Mouse (Mus musculus): ENCODE measurements around the gene Rnf169. TPM values are rescaled to one million over a fixed set of nuclear protein-coding genes. Genes with fewer than 3 reads are reported as not detected.

The Rnf169 gene
- polyA plus RNA-seq, 1 experiment from 2014 or later: 1.6 TPM

DNA sequence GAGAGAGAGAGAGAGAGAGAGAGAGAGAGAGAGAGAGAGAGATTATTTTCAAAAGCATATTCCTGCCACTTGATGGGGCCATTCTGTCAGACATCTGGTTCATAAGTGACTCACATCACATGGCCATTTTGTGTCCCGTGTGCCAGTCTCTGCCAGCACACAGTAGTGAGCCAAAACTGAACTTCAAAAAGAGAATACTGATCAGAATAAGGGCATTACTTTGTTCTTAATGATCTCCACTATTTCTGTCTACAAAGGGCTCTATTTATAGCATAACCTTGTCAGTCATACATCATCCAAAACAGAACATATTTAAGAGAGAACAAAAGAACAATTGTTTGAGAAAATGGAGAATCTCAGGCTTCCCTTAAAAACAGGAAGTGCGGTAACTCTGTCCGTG lies 88.8 kb downstream of the Rnf169 start:
- no peak for ATAC-seq (ENCODE audit: insufficient read depth)
- H3K4me2 ChIP-seq: no peak overlapping the region
- no peak overlapping the region for H3K4me3 ChIP-seq (replicated peaks)
- WGBS (ENCODE audit: insufficient replicate concordance): 34% methylated on average over 3 of the region's 3 CpGs
- H3K27ac ChIP-seq (replicated peaks): no peak overlapping the region
- H3K27me3 ChIP-seq: no peaks in the 10 kb centered on the region
- no peak overlapping the region for H3K9ac ChIP-seq
- H3K4me1 ChIP-seq (replicated peaks): no peaks in the 10 kb centered on the region
- no peaks in the 10 kb centered on the region for H3K36me3 ChIP-seq (replicated peaks)
- H3K9me3 ChIP-seq (replicated peaks): no peaks in the 10 kb centered on the region

DNA sequence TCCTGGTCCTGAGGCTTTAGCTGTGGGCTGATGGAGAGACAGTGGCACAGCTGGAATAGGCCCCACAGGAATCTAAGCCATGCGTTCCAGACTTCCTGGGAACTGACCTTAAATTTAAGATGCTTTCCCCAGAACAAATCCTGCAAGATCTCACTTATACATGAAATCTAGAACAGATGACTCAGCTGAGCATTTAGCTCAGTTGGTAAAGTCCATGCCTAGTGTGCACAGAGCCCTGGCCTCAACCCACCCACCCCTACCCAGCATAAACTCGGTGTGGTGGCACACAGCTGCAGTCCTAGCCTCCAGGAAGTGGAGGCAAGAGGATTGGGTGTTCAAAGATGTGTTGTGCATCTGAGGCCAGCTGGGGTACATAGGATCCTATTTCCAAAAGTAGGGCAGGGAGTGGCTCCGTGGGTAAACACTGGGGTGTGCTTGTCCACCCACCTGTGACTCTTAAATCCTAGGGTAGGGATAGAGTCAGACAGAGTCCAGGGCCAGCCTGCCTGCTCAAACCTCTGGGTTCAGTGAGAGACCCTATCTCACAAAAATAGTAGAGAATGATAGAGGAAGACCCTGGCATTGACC lies 90.0 kb downstream of the Rnf169 start:
- Histone ChIP-seq H3K36me3 (replicated peaks) (no peaks in the 10 kb centered on the region), H3K9ac (no peak overlapping the region), H3K4me3 (replicated peaks) (no peak overlapping the region), H3K4me2 (no peak overlapping the region), H3K9me3 (replicated peaks) (no peaks in the 10 kb centered on the region), H3K27ac (replicated peaks) (no peak overlapping the region), H3K27me3 (no peaks in the 10 kb centered on the region), H3K4me1 (replicated peaks) (no peaks in the 10 kb centered on the region)
- no peak for ATAC-seq (ENCODE audit: insufficient read depth)
- 66% methylated on average over 3 of the region's 3 CpGs for WGBS (ENCODE audit: insufficient replicate concordance)

DNA sequence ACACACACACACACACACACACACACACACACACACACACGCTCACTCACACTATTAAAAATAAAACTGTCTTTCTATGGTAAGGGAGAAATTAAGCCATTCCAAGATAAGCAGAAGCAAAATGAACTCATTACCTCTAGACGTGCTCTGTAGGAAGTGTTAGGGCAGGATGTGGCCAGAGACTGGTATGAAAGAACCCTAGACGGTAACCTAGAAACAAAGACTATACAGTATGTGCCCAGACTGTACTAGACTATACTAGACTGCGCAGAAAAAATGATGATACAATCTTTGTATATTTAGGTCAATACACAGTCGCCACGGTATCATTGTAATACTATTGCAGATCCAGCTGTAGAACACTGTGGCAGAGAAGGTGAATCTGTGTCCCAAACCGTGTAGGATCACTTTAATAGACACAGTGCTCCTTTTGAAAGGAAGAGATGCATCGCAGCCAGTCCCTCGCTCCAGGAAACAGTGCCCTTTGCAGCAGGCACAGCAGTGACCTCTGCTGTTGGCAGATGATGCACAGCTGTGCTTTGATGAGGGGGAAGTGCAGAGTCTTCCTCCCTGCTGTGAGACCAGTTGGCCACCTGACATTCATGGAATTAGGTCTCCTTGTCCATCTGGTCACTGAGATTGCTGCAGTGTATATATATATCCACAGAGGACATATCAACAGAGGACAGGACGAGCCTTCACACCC lies 90.9 kb downstream of the Rnf169 start:
- 29% methylated on average over 10 of the region's 10 CpGs for WGBS (ENCODE audit: insufficient replicate concordance)

DNA sequence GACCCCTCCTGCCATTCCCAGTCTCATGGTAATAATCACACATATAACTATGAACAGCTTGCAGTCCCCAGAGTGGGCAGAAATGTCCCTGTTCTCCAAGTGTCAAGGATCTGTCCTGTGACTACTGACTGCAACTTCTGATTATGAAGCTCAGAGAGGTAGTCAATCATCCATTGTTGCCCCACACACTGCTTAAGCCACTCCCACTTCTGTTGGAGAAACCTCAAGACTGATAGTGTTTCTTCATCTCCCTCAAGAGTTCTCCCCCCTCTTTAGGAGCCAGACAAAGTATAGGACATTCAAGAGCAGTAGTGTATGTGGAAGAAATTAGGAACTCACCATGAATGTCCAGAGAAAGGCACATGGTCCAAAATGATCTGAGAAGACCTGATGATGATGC lies 92.5 kb downstream of the Rnf169 start:
- no peak overlapping the region for H3K4me3 ChIP-seq (replicated peaks)
- no peak overlapping the region for H3K9ac ChIP-seq
- 0 out of 2 replicates have a peak, but pooled peaks cover 5% of the 10 kb centered on the region for H3K27me3 ChIP-seq
- H3K4me2 ChIP-seq: no peak overlapping the region
- no peaks in the 10 kb centered on the region for H3K36me3 ChIP-seq (replicated peaks)
- H3K4me1 ChIP-seq (replicated peaks): no peaks in the 10 kb centered on the region
- no peak overlapping the region for H3K27ac ChIP-seq (replicated peaks)
- ATAC-seq (ENCODE audit: insufficient read depth): no peak
- no peaks in the 10 kb centered on the region for H3K9me3 ChIP-seq (replicated peaks)

More for the DNA sequence above, 90.9 kb downstream of the Rnf169 start:
- no peak for ATAC-seq (ENCODE audit: insufficient read depth)
- Histone ChIP-seq H3K4me1 (replicated peaks) (no peaks in the 10 kb centered on the region), H3K27me3 (0 out of 2 replicates have a peak, but pooled peaks cover 5% of the 10 kb centered on the region), H3K9ac (no peak overlapping the region), H3K36me3 (replicated peaks) (no peaks in the 10 kb centered on the region), H3K9me3 (replicated peaks) (no peaks in the 10 kb centered on the region), H3K4me3 (replicated peaks) (no peak overlapping the region), H3K4me2 (no peak overlapping the region), H3K27ac (replicated peaks) (no peak overlapping the region)

DNA sequence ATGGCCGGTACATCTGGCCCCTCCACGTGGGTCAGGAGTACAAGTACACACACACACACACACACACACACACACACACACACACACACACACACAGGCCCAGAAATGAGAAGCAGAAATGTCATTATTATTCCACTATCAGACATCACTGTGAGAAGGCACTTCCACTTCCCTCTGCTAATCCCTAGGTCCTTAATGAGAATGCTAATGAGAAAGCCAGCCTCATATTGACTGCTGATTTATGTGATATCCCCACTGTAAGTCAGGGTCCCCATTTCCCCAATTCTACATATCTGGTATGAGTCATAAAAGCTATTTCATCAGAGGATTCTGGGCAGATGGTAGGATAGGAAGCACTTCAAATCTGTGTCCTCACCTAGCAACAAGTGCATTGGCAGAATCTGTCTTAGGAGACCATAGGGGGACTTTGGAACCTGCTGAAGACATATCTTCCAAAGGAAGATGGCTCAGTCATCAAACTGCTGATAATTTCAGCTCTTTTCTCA lies 93.0 kb downstream of the Rnf169 start:
- ATAC-seq (ENCODE audit: insufficient read depth): no peak
- H3K4me2 ChIP-seq: no peak overlapping the region
- no peaks in the 10 kb centered on the region for H3K36me3 ChIP-seq (replicated peaks)
- no peak overlapping the region for H3K27ac ChIP-seq (replicated peaks)
- 0 out of 2 replicates have a peak, but pooled peaks cover 5% of the 10 kb centered on the region for H3K27me3 ChIP-seq
- WGBS (ENCODE audit: insufficient replicate concordance): 52% methylated on average over 2 of the region's 2 CpGs
- no peak overlapping the region for H3K4me3 ChIP-seq (replicated peaks)
- no peaks in the 10 kb centered on the region for H3K9me3 ChIP-seq (replicated peaks)
- no peaks in the 10 kb centered on the region for H3K4me1 ChIP-seq (replicated peaks)
- H3K9ac ChIP-seq: no peak overlapping the region

DNA sequence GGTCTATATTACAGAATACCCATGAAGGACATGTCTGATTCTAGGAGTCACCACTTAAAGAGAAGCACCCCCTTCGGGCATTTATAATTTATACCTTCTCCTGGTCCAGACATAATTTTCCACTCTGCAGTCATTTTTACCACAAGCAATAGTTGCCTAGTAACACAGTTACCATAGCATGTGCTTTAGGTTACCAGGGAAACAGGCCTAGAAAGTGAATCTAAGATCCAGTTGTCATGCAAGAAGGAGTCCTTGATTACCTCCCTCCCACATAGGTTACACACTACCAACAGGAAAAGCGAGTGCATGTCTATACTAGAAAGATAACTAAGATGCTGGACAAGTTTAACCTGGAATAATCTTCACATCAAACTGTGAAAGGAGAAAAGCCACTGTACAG lies 102.0 kb downstream of the Rnf169 start:
- no peaks in the 10 kb centered on the region for H3K27me3 ChIP-seq
- H3K27ac ChIP-seq (replicated peaks): no peak overlapping the region
- no peak overlapping the region for H3K4me2 ChIP-seq
- no peaks in the 10 kb centered on the region for H3K4me1 ChIP-seq (replicated peaks)
- no peaks in the 10 kb centered on the region for H3K9me3 ChIP-seq (replicated peaks)
- H3K36me3 ChIP-seq (replicated peaks): no peaks in the 10 kb centered on the region
- no peak overlapping the region for H3K4me3 ChIP-seq (replicated peaks)
- no peak overlapping the region for H3K9ac ChIP-seq
- WGBS (ENCODE audit: insufficient replicate concordance): 53% methylated on average over 2 of the region's 2 CpGs
- ATAC-seq (ENCODE audit: insufficient read depth): no peak

DNA sequence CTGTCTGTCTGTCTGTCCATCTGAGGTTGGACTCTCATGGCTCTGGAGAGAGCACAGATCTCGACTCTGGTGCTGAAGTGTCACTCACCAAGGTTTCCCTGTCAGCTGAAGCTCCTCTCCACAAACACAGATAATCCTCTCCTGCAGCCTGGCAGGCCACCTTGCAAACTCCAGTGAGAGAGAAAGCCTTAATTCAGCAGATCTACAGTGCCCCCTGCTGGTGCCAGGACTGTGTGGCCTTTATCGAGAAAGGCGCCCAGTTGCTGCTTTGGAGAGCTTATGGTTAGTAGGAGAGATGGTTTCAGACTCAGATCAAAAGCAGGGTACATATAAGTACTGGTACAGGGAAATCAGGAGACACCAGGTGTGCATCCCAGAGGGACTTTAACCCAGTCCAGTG lies 103.9 kb downstream of the Rnf169 start:
- ATAC-seq (ENCODE audit: insufficient read depth): no peak
- no peaks in the 10 kb centered on the region for H3K9me3 ChIP-seq (replicated peaks)
- 3% methylated on average over 3 of the region's 3 CpGs for WGBS (ENCODE audit: insufficient replicate concordance)

DNA sequence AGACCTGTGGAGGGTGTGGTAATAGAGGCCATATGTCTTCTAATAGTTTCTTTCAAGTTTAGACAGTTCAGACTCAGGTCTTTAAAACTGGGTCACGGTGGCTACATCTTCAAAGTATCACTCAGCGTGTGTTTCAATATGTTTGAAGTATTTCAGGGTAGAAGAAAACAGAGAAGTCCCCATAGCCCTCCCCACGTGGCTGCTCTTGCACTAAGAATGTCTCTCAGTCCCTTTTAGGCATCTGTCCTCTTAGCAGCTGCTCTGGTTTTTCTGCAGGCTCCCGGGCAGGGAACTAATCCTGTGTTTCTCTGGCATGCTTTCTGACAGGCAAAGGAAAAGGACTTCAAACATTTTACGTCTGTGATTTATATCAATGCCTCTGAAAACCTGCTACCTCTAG lies 104.4 kb downstream of the Rnf169 start:
- H3K4me2 ChIP-seq: no peak overlapping the region
- H3K27me3 ChIP-seq: no peaks in the 10 kb centered on the region
- WGBS (ENCODE audit: insufficient replicate concordance): 49% methylated on average over 5 of the region's 5 CpGs
- no peak overlapping the region for H3K9ac ChIP-seq
- no peak overlapping the region for H3K4me3 ChIP-seq (replicated peaks)
- no peak overlapping the region for H3K27ac ChIP-seq (replicated peaks)
- no peaks in the 10 kb centered on the region for H3K4me1 ChIP-seq (replicated peaks)
- H3K36me3 ChIP-seq (replicated peaks): no peaks in the 10 kb centered on the region
- H3K9me3 ChIP-seq (replicated peaks): no peaks in the 10 kb centered on the region
- no peak for ATAC-seq (ENCODE audit: insufficient read depth)

More for the DNA sequence above, 103.9 kb downstream of the Rnf169 start:
- Histone ChIP-seq H3K27ac (replicated peaks) (no peak overlapping the region), H3K36me3 (replicated peaks) (no peaks in the 10 kb centered on the region), H3K4me1 (replicated peaks) (no peaks in the 10 kb centered on the region), H3K9ac (no peak overlapping the region), H3K27me3 (no peaks in the 10 kb centered on the region), H3K4me3 (replicated peaks) (no peak overlapping the region), H3K4me2 (no peak overlapping the region)

DNA sequence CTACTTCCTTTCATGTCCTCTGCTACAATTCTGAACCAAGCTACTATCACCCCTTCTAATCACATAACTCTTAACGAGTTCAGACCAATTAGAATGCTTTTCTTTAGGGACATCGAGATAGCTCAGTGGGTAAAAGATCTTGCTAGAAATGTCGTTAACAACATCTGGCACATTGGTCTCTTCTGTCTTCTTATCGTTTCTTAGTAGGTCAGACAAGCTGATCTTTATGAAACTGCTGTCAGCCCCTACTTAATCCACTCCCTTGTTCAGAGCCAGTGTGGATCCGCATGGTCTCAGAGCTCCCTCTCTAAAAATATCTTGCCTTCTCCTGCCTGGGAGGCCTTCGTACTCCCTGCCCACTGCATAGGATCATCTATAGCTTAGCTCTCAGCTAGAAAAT lies 106.3 kb downstream of the Rnf169 start:
- Histone ChIP-seq H3K27me3 (no peaks in the 10 kb centered on the region), H3K9me3 (replicated peaks) (no peaks in the 10 kb centered on the region), H3K4me2 (no peak overlapping the region), H3K27ac (replicated peaks) (no peak overlapping the region), H3K4me3 (replicated peaks) (no peak overlapping the region), H3K36me3 (replicated peaks) (no peaks in the 10 kb centered on the region), H3K4me1 (replicated peaks) (no peaks in the 10 kb centered on the region), H3K9ac (no peak overlapping the region)
- 55% methylated on average over 6 of the region's 6 CpGs for whole genome bisulfite sequencing (ENCODE audit: insufficient replicate concordance)
- no peak for ATAC-seq (ENCODE audit: insufficient read depth)

Other genes starting within 250 kb of the Rnf169 start
- not detected in 2 replicates for gene Olfr521, start 216.9 kb downstream of the Rnf169 start, polyA plus RNA-seq (2015; fragmentation: Nextera tagmentation; extraction: Ambion mirVana)
- gene Neu3, start 152.0 kb downstream of the Rnf169 start, polyA plus RNA-seq (2015; fragmentation: Nextera tagmentation; extraction: Ambion mirVana): 4.9 and 5.4 TPM in 2 replicates
- gene Xrra1, start 121.3 kb downstream of the Rnf169 start, polyA plus RNA-seq (2015; fragmentation: Nextera tagmentation; extraction: Ambion mirVana): not detected in 2 replicates
- gene Spcs2, start 117.0 kb downstream of the Rnf169 start, polyA plus RNA-seq (2015; fragmentation: Nextera tagmentation; extraction: Ambion mirVana): 169 and 193 TPM in 2 replicates
- gene Chrdl2, start 25.7 kb upstream of the Rnf169 start, polyA plus RNA-seq (2015; fragmentation: Nextera tagmentation; extraction: Ambion mirVana): not detected in 2 replicates
- gene Pold3, start 141.1 kb upstream of the Rnf169 start, polyA plus RNA-seq (2015; fragmentation: Nextera tagmentation; extraction: Ambion mirVana): 41.6 and 43.7 TPM in 2 replicates
- gene Lipt2, start 178.8 kb upstream of the Rnf169 start, polyA plus RNA-seq (2015; fragmentation: Nextera tagmentation; extraction: Ambion mirVana): 4.2 and 5.4 TPM in 2 replicates
- 1.2 and 1.8 TPM in 2 replicates for gene Kcne3, start 196.1 kb upstream of the Rnf169 start, polyA plus RNA-seq (2015; fragmentation: Nextera tagmentation; extraction: Ambion mirVana)
- gene Pgm2l1, start 246.9 kb upstream of the Rnf169 start, polyA plus RNA-seq (2015; fragmentation: Nextera tagmentation; extraction: Ambion mirVana): 1.4 and 1.8 TPM in 2 replicates